Mouse (Mus musculus): ENCODE data around the gene Olfr1393. TPM values are rescaled to one million over a fixed set of nuclear protein-coding genes. Genes with fewer than 3 reads are reported as not detected.
A peak's percentile ranks its signal among the peaks of the same experiment; 100 is the strongest.

The Olfr1393 gene
- polyA plus RNA-seq, 1 experiment from 2014 or later, result not detected

- 63% methylated on average over 6 of the region's 6 CpGs for WGBS
- Histone ChIP-seq H3K27ac (replicated peaks; ENCODE audit: low read depth, low read length) (no peak overlapping the region), H3K4me2 (ENCODE audit: low read depth, low read length) (no peak overlapping the region), H3K4me3 (ENCODE audit: low read depth, low read length) (no peak overlapping the region), H3K36me3 (replicated peaks; ENCODE audit: control insufficient read depth, insufficient read depth, low read depth, low read length) (peaks cover 3% of the 10 kb centered on the region), H3K9me3 (replicated peaks; ENCODE audit: control insufficient read depth, low read length) (no peaks in the 10 kb centered on the region), H3K27me3 (ENCODE audit: control insufficient read depth, insufficient read depth, low read length) (no peaks in the 10 kb centered on the region), H3K9ac (replicated peaks; ENCODE audit: low read length) (no peak overlapping the region), H3K4me1 (ENCODE audit: control insufficient read depth, insufficient read depth, low read length) (no peaks in the 10 kb centered on the region)
- ATAC-seq (replicated peaks; ENCODE audit: insufficient number of reproducible peaks, low FRiP score, low TSS enrichment, low read depth) (no peak), DNase-seq (ENCODE audit: low spot score) (no peak)
These were observed 29.7 kb upstream of the Olfr1393 start for GRCm38 (mm10) chr11:49248226-49248973.

- Histone ChIP-seq H3K4me2 (ENCODE audit: low read depth, low read length) (no peak overlapping the region; the same call in 1 of the 2 replicates), H3K36me3 (replicated peaks; ENCODE audit: control insufficient read depth, insufficient read depth, low read depth, low read length) (peaks cover 3% of the 10 kb centered on the region), H3K9me3 (replicated peaks; ENCODE audit: control insufficient read depth, low read length) (no peaks in the 10 kb centered on the region), H3K9ac (replicated peaks; ENCODE audit: low read length) (no peak overlapping the region), H3K4me1 (ENCODE audit: control insufficient read depth, insufficient read depth, low read length) (no peaks in the 10 kb centered on the region), H3K27me3 (ENCODE audit: control insufficient read depth, insufficient read depth, low read length) (no peaks in the 10 kb centered on the region), H3K27ac (replicated peaks; ENCODE audit: low read depth, low read length) (no peak overlapping the region), H3K4me3 (ENCODE audit: low read depth, low read length) (no peak overlapping the region)
- WGBS, result 69% methylated on average over 6 of the region's 6 CpGs
- DNase-seq (ENCODE audit: low spot score), result no peak
- ATAC-seq (replicated peaks; ENCODE audit: insufficient number of reproducible peaks, low FRiP score, low TSS enrichment, low read depth), result no peak
These were observed 29.0 kb upstream of the Olfr1393 start for GRCm38 (mm10) chr11:49248974-49249700.

- peaks cover 3% of the 10 kb centered on the region for H3K36me3 ChIP-seq (replicated peaks; ENCODE audit: control insufficient read depth, insufficient read depth, low read depth, low read length)
- ATAC-seq (replicated peaks; ENCODE audit: insufficient number of reproducible peaks, low FRiP score, low TSS enrichment, low read depth) (no peak), DNase-seq (ENCODE audit: low spot score) (peak; percentile 9)
- peak overlapping the region; percentile 75 for H3K27ac ChIP-seq (replicated peaks; ENCODE audit: low read depth, low read length)
- peak overlapping the region; percentile 87 for H3K9ac ChIP-seq (replicated peaks; ENCODE audit: low read length)
- H3K4me3 ChIP-seq (ENCODE audit: low read depth, low read length), result peak overlapping the region; percentile 59
- no peaks in the 10 kb centered on the region for H3K27me3 ChIP-seq (ENCODE audit: control insufficient read depth, insufficient read depth, low read length)
- H3K4me1 ChIP-seq (ENCODE audit: control insufficient read depth, insufficient read depth, low read length), result no peaks in the 10 kb centered on the region
- 21% methylated on average over 10 of the region's 10 CpGs for WGBS
- H3K4me2 ChIP-seq (ENCODE audit: low read depth, low read length), result peak overlapping the region; percentile 77
- H3K9me3 ChIP-seq (replicated peaks; ENCODE audit: control insufficient read depth, low read length), result no peaks in the 10 kb centered on the region
These were observed 28.2 kb upstream of the Olfr1393 start for GRCm38 (mm10) chr11:49249811-49250421.

- Histone ChIP-seq H3K4me3 (ENCODE audit: low read depth, low read length) (peak overlapping the region; percentile 59), H3K36me3 (replicated peaks; ENCODE audit: control insufficient read depth, insufficient read depth, low read depth, low read length) (peaks cover 3% of the 10 kb centered on the region), H3K27ac (replicated peaks; ENCODE audit: low read depth, low read length) (peak overlapping the region; percentile 75), H3K4me1 (ENCODE audit: control insufficient read depth, insufficient read depth, low read length) (no peaks in the 10 kb centered on the region), H3K27me3 (ENCODE audit: control insufficient read depth, insufficient read depth, low read length) (no peaks in the 10 kb centered on the region), H3K9me3 (replicated peaks; ENCODE audit: control insufficient read depth, low read length) (no peaks in the 10 kb centered on the region), H3K9ac (replicated peaks; ENCODE audit: low read length) (peak overlapping the region; percentile 87), H3K4me2 (ENCODE audit: low read depth, low read length) (peak overlapping the region; percentile 77)
- peak; percentile 86 for DNase-seq (ENCODE audit: low spot score)
- ATAC-seq (replicated peaks; ENCODE audit: insufficient number of reproducible peaks, low FRiP score, low TSS enrichment, low read depth), result peak; percentile 95
- 3% methylated on average over 44 of the region's 45 CpGs for WGBS
These were observed 27.4 kb upstream of the Olfr1393 start for GRCm38 (mm10) chr11:49250422-49251379.

GRCm38 (mm10) chr11:49251380-49251761 lies 26.7 kb upstream of the Olfr1393 start:
- H3K9ac ChIP-seq (replicated peaks; ENCODE audit: low read length), result peak overlapping the region; percentile 87
- H3K4me1 ChIP-seq (ENCODE audit: control insufficient read depth, insufficient read depth, low read length), result no peaks in the 10 kb centered on the region
- H3K4me2 ChIP-seq (ENCODE audit: low read depth, low read length), result peak overlapping the region; percentile 77
- no peaks in the 10 kb centered on the region for H3K27me3 ChIP-seq (ENCODE audit: control insufficient read depth, insufficient read depth, low read length)
- peak overlapping the region; percentile 59; the same call in 1 of the 2 replicates for H3K4me3 ChIP-seq (ENCODE audit: low read depth, low read length)
- WGBS, result 66% methylated on average over 7 of the region's 7 CpGs
- H3K9me3 ChIP-seq (replicated peaks; ENCODE audit: control insufficient read depth, low read length), result no peaks in the 10 kb centered on the region
- DNase-seq (ENCODE audit: low spot score), result no peak
- no peak for ATAC-seq (replicated peaks; ENCODE audit: insufficient number of reproducible peaks, low FRiP score, low TSS enrichment, low read depth)
- H3K27ac ChIP-seq (replicated peaks; ENCODE audit: low read depth, low read length), result no peak overlapping the region
- peaks cover 3% of the 10 kb centered on the region for H3K36me3 ChIP-seq (replicated peaks; ENCODE audit: control insufficient read depth, insufficient read depth, low read depth, low read length)

GRCm38 (mm10) chr11:49252048-49252447 lies 26.1 kb upstream of the Olfr1393 start:
- Histone ChIP-seq H3K4me2 (ENCODE audit: low read depth, low read length) (no peak overlapping the region), H3K27me3 (ENCODE audit: control insufficient read depth, insufficient read depth, low read length) (no peaks in the 10 kb centered on the region), H3K9ac (replicated peaks; ENCODE audit: low read length) (no peak overlapping the region)

GRCm38 (mm10) chr11:49253035-49253434 lies 25.1 kb upstream of the Olfr1393 start:
- peaks cover 3% of the 10 kb centered on the region for H3K36me3 ChIP-seq (replicated peaks; ENCODE audit: control insufficient read depth, insufficient read depth, low read depth, low read length)
- DNase-seq (ENCODE audit: low spot score) (no peak), ATAC-seq (replicated peaks; ENCODE audit: insufficient number of reproducible peaks, low FRiP score, low TSS enrichment, low read depth) (no peak)
- no peak overlapping the region for H3K4me2 ChIP-seq (ENCODE audit: low read depth, low read length)
- no peak overlapping the region for H3K4me3 ChIP-seq (ENCODE audit: low read depth, low read length)
- no peaks in the 10 kb centered on the region for H3K9me3 ChIP-seq (replicated peaks; ENCODE audit: control insufficient read depth, low read length)
- H3K27ac ChIP-seq (replicated peaks; ENCODE audit: low read depth, low read length), result no peak overlapping the region
- no peaks in the 10 kb centered on the region for H3K4me1 ChIP-seq (ENCODE audit: control insufficient read depth, insufficient read depth, low read length)
- no peak overlapping the region for H3K9ac ChIP-seq (replicated peaks; ENCODE audit: low read length)
- WGBS, result 94% methylated on average over 6 of the region's 6 CpGs
- H3K27me3 ChIP-seq (ENCODE audit: control insufficient read depth, insufficient read depth, low read length), result no peaks in the 10 kb centered on the region

More at GRCm38 (mm10) chr11:49252048-49252447, 26.1 kb upstream of the Olfr1393 start:
- Histone ChIP-seq H3K9me3 (replicated peaks; ENCODE audit: control insufficient read depth, low read length) (no peaks in the 10 kb centered on the region), H3K27ac (replicated peaks; ENCODE audit: low read depth, low read length) (no peak overlapping the region), H3K36me3 (replicated peaks; ENCODE audit: control insufficient read depth, insufficient read depth, low read depth, low read length) (peaks cover 3% of the 10 kb centered on the region), H3K4me1 (ENCODE audit: control insufficient read depth, insufficient read depth, low read length) (no peaks in the 10 kb centered on the region), H3K4me3 (ENCODE audit: low read depth, low read length) (no peak overlapping the region)
- WGBS, result 89% methylated on average over 5 of the region's 5 CpGs
- ATAC-seq (replicated peaks; ENCODE audit: insufficient number of reproducible peaks, low FRiP score, low TSS enrichment, low read depth), result no peak
- DNase-seq (ENCODE audit: low spot score), result no peak

Measured in embryonic facial prominence, embryonic 11.5 days (tissue).